Mouse (Mus musculus) cerebellum, adult 2 months (tissue): Measurements from ENCODE around the gene Slc22a1. TPM values are rescaled to one million over a fixed set of nuclear protein-coding genes. Genes with fewer than 3 reads are reported as not detected.
"Not testable (repeated sequence)": the region's sequence is repeated elsewhere in the genome, so short reads cannot be mapped to it uniquely, and the experiment has no call there.

Experiments
- DNase-seq, 2 experiments: peaks; one replicate each; pipeline ENCODE4 v3.0.0; 2021
- H3K27ac ChIP-seq: fragments of 200-500 bp; 2 replicates; pipeline ENCODE4 v1.5.1; 2012; ENCODE audit warnings: low read length, control low read depth, inconsistent platforms; ENCODE audit not compliant: insufficient read depth
- H3K27me3 ChIP-seq: fragments of 200-500 bp; 2 replicates; pipeline ENCODE4 v1.6.1; 2012; ENCODE audit warnings: inconsistent platforms, mild to moderate bottlenecking, low read length, moderate library complexity; ENCODE audit not compliant: control insufficient read depth, insufficient read depth
- H3K4me1 ChIP-seq: fragments of 200-500 bp; 2 replicates; pipeline ENCODE4 v1.6.1; 2011; ENCODE audit warnings: low read length; ENCODE audit not compliant: control insufficient read depth, insufficient read depth
- H3K4me3 ChIP-seq: fragments of 200-500 bp; replicated peaks from 2 replicates; pipeline ENCODE3; 2011; ENCODE audit warnings: mild to moderate bottlenecking, low read depth, low read length, control low read depth; ENCODE audit not compliant: insufficient read depth
- CTCF ChIP-seq: fragments of 200-500 bp; IDR thresholded peaks from 2 replicates; pipeline ENCODE4 v1.5.1; 2011; ENCODE audit warnings: low read depth, mild to moderate bottlenecking, control low read depth, low read length, moderate library complexity, borderline replicate concordance; ENCODE audit not compliant: insufficient read depth
- POLR2A ChIP-seq: fragments of 200-500 bp; IDR thresholded peaks from 2 replicates; pipeline ENCODE4 v1.6.1; 2011; ENCODE audit warnings: low read length, control low read depth, borderline replicate concordance; ENCODE audit not compliant: insufficient read depth
- WGBS: fragments of 180-500 bp; shearing (Covaris S2); methylation state at CpG from one replicate; pipeline ENCODE4 v1.1.7; 2018; 5-methylcytosine and 5-hydroxymethylcytosine counted together
- polyA plus RNA-seq: library from polyadenylated mRNA; depleted of rRNA; stranded (reverse); fragments of >200 nt; gene quantifications from 2 replicates; pipeline ENCODE4 v1.2.3, GENCODE M21; 2012

Gene Slc22a1
- polyA plus RNA-seq, 1 experiment, result 0.46 TPM

- DNase-seq, result no peak
- Histone ChIP-seq H3K4me1 (no peaks in the 10 kb centered on the region), H3K27ac (no peak overlapping the region), H3K4me3 (no peak overlapping the region), H3K27me3 (no peaks in the 10 kb centered on the region)
- no peak for TF ChIP-seq POLR2A
- TF ChIP-seq CTCF, result no peak
Measured at GRCm38 (mm10) chr17:12678261-12678660, 2.6 kb upstream of the Slc22a1 start.

GRCm38 (mm10) chr17:12677139-12677538 lies 1.5 kb upstream of the Slc22a1 start:
- no peak overlapping the region for H3K4me3 ChIP-seq
- no peak for DNase-seq
- TF ChIP-seq POLR2A (no peak), CTCF (no peak)

GRCm38 (mm10) chr17:12674980-12675379 lies 649 bp downstream of the Slc22a1 start:
- not testable (repeated sequence) for H3K4me1 ChIP-seq, H3K27me3 ChIP-seq, H3K27ac ChIP-seq, DNase-seq, H3K4me3 ChIP-seq
- 97% methylated on average over 7 of the region's 7 CpGs for WGBS

More at GRCm38 (mm10) chr17:12677139-12677538, 1.5 kb upstream of the Slc22a1 start:
- Histone ChIP-seq H3K4me1 (no peaks in the 10 kb centered on the region), H3K27me3 (no peaks in the 10 kb centered on the region), H3K27ac (no peak overlapping the region)

GRCm38 (mm10) chr17:12673871-12674270 lies 1.8 kb downstream of the Slc22a1 start:
- TF ChIP-seq POLR2A (no peak), CTCF (no peak)
- DNase-seq, result no peak
- 84% methylated on average over 3 of the region's 3 CpGs for WGBS
- H3K27ac ChIP-seq, result no peak overlapping the region
- H3K4me3 ChIP-seq, result no peak overlapping the region
- H3K27me3 ChIP-seq, result no peaks in the 10 kb centered on the region
- no peaks in the 10 kb centered on the region; the same call in 1 of the 2 replicates for H3K4me1 ChIP-seq

- DNase-seq, result no peak
- WGBS, result 73% methylated on average over 7 of the region's 7 CpGs
- no peak overlapping the region for H3K27ac ChIP-seq
- H3K4me3 ChIP-seq, result no peak overlapping the region
- TF ChIP-seq POLR2A (no peak), CTCF (no peak)
- no peaks in the 10 kb centered on the region; the same call in 1 of the 2 replicates for H3K4me1 ChIP-seq
- H3K27me3 ChIP-seq, result no peaks in the 10 kb centered on the region
Measured at GRCm38 (mm10) chr17:12672285-12672790, 3.3 kb downstream of the Slc22a1 start.

- no peak for DNase-seq
- Histone ChIP-seq H3K27me3 (no peaks in the 10 kb centered on the region), H3K4me1 (no peaks in the 10 kb centered on the region; the same call in 1 of the 2 replicates), H3K4me3 (no peak overlapping the region), H3K27ac (no peak overlapping the region)
- WGBS, result 90% methylated on average over 5 of the region's 5 CpGs
- TF ChIP-seq CTCF (no peak), POLR2A (no peak)
Measured at GRCm38 (mm10) chr17:12671029-12671605, 4.5 kb downstream of the Slc22a1 start.

GRCm38 (mm10) chr17:12669363-12669679 lies 6.3 kb downstream of the Slc22a1 start:
- Histone ChIP-seq H3K27ac (no peak overlapping the region), H3K27me3 (no peaks in the 10 kb centered on the region), H3K4me1 (peaks cover 7% of the 10 kb centered on the region), H3K4me3 (no peak overlapping the region)
- DNase-seq, result no peak
- TF ChIP-seq POLR2A (no peak), CTCF (no peak)

GRCm38 (mm10) chr17:12668478-12669362 lies 6.9 kb downstream of the Slc22a1 start:
- no peak for DNase-seq
- Histone ChIP-seq H3K27me3 (no peaks in the 10 kb centered on the region), H3K4me3 (no peak overlapping the region), H3K4me1 (peaks cover 12% of the 10 kb centered on the region), H3K27ac (no peak overlapping the region)
- no peak for TF ChIP-seq POLR2A
- no peak for TF ChIP-seq CTCF
- 88% methylated on average over 7 of the region's 7 CpGs for WGBS
